Mouse (Mus musculus): ENCODE results near the gene Fuom.

DNA sequence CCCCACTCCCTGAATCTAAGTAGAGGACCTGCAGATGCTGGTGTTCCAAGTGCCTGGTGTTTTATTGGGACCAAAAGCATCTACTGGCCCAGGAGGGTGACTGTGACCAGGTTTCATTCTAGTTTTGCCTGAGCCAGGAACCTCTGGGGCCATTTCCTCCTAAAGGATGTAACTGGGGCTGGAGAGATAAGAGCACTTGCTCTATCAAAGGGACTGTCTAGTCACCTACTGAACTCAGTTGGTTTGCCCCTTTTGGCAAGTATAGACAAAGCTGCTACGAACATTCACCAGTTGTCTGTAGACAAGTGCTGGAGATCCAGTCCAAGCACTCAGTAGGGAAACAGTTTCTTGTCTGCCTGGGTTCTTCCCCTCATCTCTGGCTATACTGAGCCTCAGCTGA is 3.8 kb downstream of the Fuom start:
- TF ChIP-seq CTCF (IDR thresholded peaks at IDR 0.05; ENCODE audit: low read depth) (no peak), EP300 (IDR thresholded peaks at IDR 0.05; ENCODE audit: low read depth) (no peak)
